Mouse (Mus musculus) cortical plate, adult 2 months (tissue): ENCODE measurements at regions not wholly inside any gene's neighbourhood (a gene's known extent, or its start where the extent isn't known, plus 50 kb on each side); places are given as distances from the start of the nearest gene placed in this dataset.

Source experiments
- CTCF ChIP-seq: fragments of 200-500 bp; IDR thresholded peaks from 2 replicates; pipeline ENCODE4 v1.5.1; 2011; ENCODE audit warnings: mild to moderate bottlenecking, control low read depth, low read length; ENCODE audit not compliant: insufficient read depth; ENCODE audit errors: extremely low read depth
- POLR2A ChIP-seq: fragments of 200-500 bp; IDR thresholded peaks from 2 replicates; pipeline ENCODE4 v1.6.1; 2011; ENCODE audit warnings: mild to moderate bottlenecking, low read length, control low read depth; ENCODE audit not compliant: insufficient read depth; ENCODE audit errors: extremely low read depth

DNA sequence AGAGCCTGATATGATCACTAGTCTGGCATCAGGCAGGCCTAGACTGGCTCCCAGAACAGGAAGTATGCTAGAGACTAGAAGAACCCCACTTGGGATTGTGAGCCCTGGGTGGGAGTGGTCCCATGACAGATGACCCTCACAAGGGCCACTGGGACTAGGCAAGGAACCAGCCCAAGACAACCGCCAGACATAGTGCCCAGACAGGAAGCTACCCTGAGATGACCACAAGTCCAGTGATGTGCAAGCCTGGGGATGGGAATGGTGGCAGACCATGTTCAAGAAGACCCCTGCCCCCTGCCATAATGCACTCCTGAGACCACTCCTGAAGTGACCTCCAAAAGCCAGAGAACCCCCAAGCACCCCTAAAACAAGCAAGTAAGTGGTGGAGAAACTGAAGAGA lies 304.9 kb downstream of the Epm2a start:
- TF ChIP-seq POLR2A (no peak), CTCF (no peak)
